Mouse (Mus musculus) limb, embryonic 11.5 days (tissue): ENCODE measurements at regions not wholly inside any gene's neighbourhood (a gene's known extent, or its start where the extent isn't known, plus 50 kb on each side); places are given as distances from the start of the nearest gene placed in this dataset.

ENCODE experiments used
- ATAC-seq: fragments of 200-750 bp; cut with Nextera tagmentation; 2 replicates; pipeline ENCODE4 v1.8.0; 2017; ENCODE audit warnings: low read depth; ENCODE audit not compliant: insufficient number of reproducible peaks, low FRiP score, low TSS enrichment
- DNase-seq: peaks from one replicate; pipeline ENCODE4 v3.0.0-alpha.2; 2015; ENCODE audit warnings: low spot score
- H3K27ac ChIP-seq: fragments of 300-500 bp; sonication (generic); replicated peaks from 2 replicates; pipeline ENCODE4 v1.5.1; 2014; ENCODE audit warnings: low read depth, mild to moderate bottlenecking, low read length
- H3K27me3 ChIP-seq: fragments of 300-500 bp; sonication (generic); 2 replicates; pipeline ENCODE4 v1.6.1; 2014; ENCODE audit warnings: mild to moderate bottlenecking, low read length, mixed read lengths; ENCODE audit not compliant: control insufficient read depth, insufficient read depth
- H3K36me3 ChIP-seq: fragments of 300-500 bp; sonication (generic); 2 replicates; pipeline ENCODE4 v1.6.1; 2014; ENCODE audit warnings: mild to moderate bottlenecking, low read length, moderate library complexity, mixed read lengths; ENCODE audit not compliant: control insufficient read depth, insufficient read depth
- H3K4me1 ChIP-seq: fragments of 300-500 bp; sonication (generic); 2 replicates; pipeline ENCODE4 v1.6.1; 2014; ENCODE audit warnings: low read length, mixed read lengths; ENCODE audit not compliant: control insufficient read depth, insufficient read depth
- H3K4me2 ChIP-seq: fragments of 300-500 bp; sonication (generic); 2 replicates; pipeline ENCODE4 v1.6.1; 2014; ENCODE audit warnings: low read depth, mild to moderate bottlenecking, moderate library complexity; ENCODE audit not compliant: severe bottlenecking
- H3K4me3 ChIP-seq: fragments of 300-500 bp; sonication (generic); 2 replicates; pipeline ENCODE4 v1.5.1; 2014; ENCODE audit warnings: low read depth, low read length
- H3K9ac ChIP-seq: fragments of 300-500 bp; sonication (generic); 2 replicates; pipeline ENCODE4 v1.6.1; 2014; ENCODE audit warnings: mild to moderate bottlenecking, low read length
- H3K9me3 ChIP-seq: fragments of 300-500 bp; sonication (generic); 2 replicates; pipeline ENCODE4 v1.6.1; 2016; ENCODE audit warnings: low read length; ENCODE audit not compliant: control insufficient read depth
- WGBS: fragments of 180-500 bp; shearing (Covaris S2); extraction: QIAGEN DNeasy Blood & Tissue Kit; methylation state at CpG from one replicate; pipeline ENCODE4 v1.1.7; 2014; 5-methylcytosine and 5-hydroxymethylcytosine counted together

- H3K4me2 ChIP-seq, result no peak overlapping the region
- no peak for ATAC-seq
- H3K9me3 ChIP-seq, result no peaks in the 10 kb centered on the region
- H3K4me3 ChIP-seq, result no peak overlapping the region
- no peak overlapping the region for H3K27ac ChIP-seq
- no peak for DNase-seq
- peaks cover 8% of the 10 kb centered on the region; the same call in 1 of the 2 replicates for H3K4me1 ChIP-seq
- no peaks in the 10 kb centered on the region for H3K27me3 ChIP-seq
- 51% methylated on average over 7 of the region's 7 CpGs for WGBS
- no peak overlapping the region for H3K9ac ChIP-seq
- no peaks in the 10 kb centered on the region for H3K36me3 ChIP-seq
These were observed 579.2 kb upstream of the Nrp1 start for GRCm38 (mm10) chr8:127779021-127779689.

GRCm38 (mm10) chr8:127780596-127780995 lies 577.8 kb upstream of the Nrp1 start:
- ATAC-seq (no peak), DNase-seq (no peak)
- no peak overlapping the region for H3K27ac ChIP-seq
- no peaks in the 10 kb centered on the region for H3K9me3 ChIP-seq
- no peak overlapping the region for H3K9ac ChIP-seq
- WGBS, result 83% methylated on average over 3 of the region's 3 CpGs
- H3K4me3 ChIP-seq, result no peak overlapping the region
- no peaks in the 10 kb centered on the region for H3K36me3 ChIP-seq
- no peaks in the 10 kb centered on the region for H3K27me3 ChIP-seq
- H3K4me1 ChIP-seq, result peaks cover 8% of the 10 kb centered on the region; the same call in 1 of the 2 replicates
- no peak overlapping the region for H3K4me2 ChIP-seq

GRCm38 (mm10) chr8:127781011-127781410 lies 577.4 kb upstream of the Nrp1 start:
- no peaks in the 10 kb centered on the region for H3K36me3 ChIP-seq
- no peak for ATAC-seq
- no peak overlapping the region for H3K9ac ChIP-seq
- H3K27ac ChIP-seq, result no peak overlapping the region
- H3K4me2 ChIP-seq, result no peak overlapping the region
- H3K27me3 ChIP-seq, result no peaks in the 10 kb centered on the region
- no peak overlapping the region for H3K4me3 ChIP-seq
- WGBS, result 79% methylated on average over 1 of the region's 1 CpGs
- peaks cover 8% of the 10 kb centered on the region; the same call in 1 of the 2 replicates for H3K4me1 ChIP-seq
- H3K9me3 ChIP-seq, result no peaks in the 10 kb centered on the region
- DNase-seq, result no peak

GRCm38 (mm10) chr8:127792611-127793010 lies 565.8 kb upstream of the Nrp1 start:
- Histone ChIP-seq H3K4me2 (no peak overlapping the region), H3K27me3 (no peaks in the 10 kb centered on the region), H3K4me3 (no peak overlapping the region), H3K9me3 (no peaks in the 10 kb centered on the region), H3K9ac (no peak overlapping the region), H3K4me1 (no peaks in the 10 kb centered on the region), H3K27ac (no peak overlapping the region), H3K36me3 (no peaks in the 10 kb centered on the region)
- WGBS, result 91% methylated on average over 5 of the region's 5 CpGs
- ATAC-seq (no peak), DNase-seq (no peak)

GRCm38 (mm10) chr8:127799849-127800471 lies 558.4 kb upstream of the Nrp1 start:
- WGBS, result 76% methylated on average over 6 of the region's 6 CpGs
- Histone ChIP-seq H3K27ac (no peak overlapping the region), H3K9me3 (no peaks in the 10 kb centered on the region)

GRCm38 (mm10) chr8:127802136-127802535 lies 556.3 kb upstream of the Nrp1 start:
- DNase-seq, result no peak
- Histone ChIP-seq H3K4me1 (no peaks in the 10 kb centered on the region), H3K9ac (no peak overlapping the region), H3K27me3 (no peaks in the 10 kb centered on the region; the same call in 1 of the 2 replicates), H3K4me3 (no peak overlapping the region), H3K27ac (no peak overlapping the region), H3K36me3 (no peaks in the 10 kb centered on the region), H3K4me2 (no peak overlapping the region), H3K9me3 (no peaks in the 10 kb centered on the region)
- WGBS, result 75% methylated on average over 7 of the region's 7 CpGs
- ATAC-seq, result no peak

More at GRCm38 (mm10) chr8:127799849-127800471, 558.4 kb upstream of the Nrp1 start:
- no peaks in the 10 kb centered on the region for H3K27me3 ChIP-seq
- H3K36me3 ChIP-seq, result no peaks in the 10 kb centered on the region
- H3K4me3 ChIP-seq, result no peak overlapping the region
- H3K9ac ChIP-seq, result no peak overlapping the region
- ATAC-seq (no peak), DNase-seq (no peak)
- H3K4me2 ChIP-seq, result no peak overlapping the region
- H3K4me1 ChIP-seq, result no peaks in the 10 kb centered on the region

GRCm38 (mm10) chr8:127802661-127803333 lies 555.6 kb upstream of the Nrp1 start:
- H3K36me3 ChIP-seq, result no peaks in the 10 kb centered on the region
- H3K9me3 ChIP-seq, result no peaks in the 10 kb centered on the region
- no peaks in the 10 kb centered on the region for H3K4me1 ChIP-seq
- no peak overlapping the region for H3K9ac ChIP-seq
- no peak overlapping the region for H3K4me2 ChIP-seq
- H3K27me3 ChIP-seq, result no peaks in the 10 kb centered on the region; the same call in 1 of the 2 replicates
- DNase-seq (no peak), ATAC-seq (no peak)
- H3K27ac ChIP-seq, result 0 out of 2 replicates have a peak overlapping the region, but pooled peaks have one; percentile 23
- WGBS, result 35% methylated on average over 5 of the region's 5 CpGs
- H3K4me3 ChIP-seq, result no peak overlapping the region

- ATAC-seq, result 0 out of 2 replicates have a peak, but pooled peaks have one; percentile 44
- Histone ChIP-seq H3K36me3 (no peaks in the 10 kb centered on the region), H3K27me3 (no peaks in the 10 kb centered on the region; the same call in 1 of the 2 replicates), H3K9ac (no peak overlapping the region), H3K27ac (no peak overlapping the region), H3K9me3 (no peaks in the 10 kb centered on the region), H3K4me2 (no peak overlapping the region), H3K4me3 (no peak overlapping the region), H3K4me1 (peaks cover 3% of the 10 kb centered on the region; the same call in 1 of the 2 replicates)
- 46% methylated on average over 7 of the region's 7 CpGs for WGBS
- DNase-seq, result peak; percentile 62
These were observed 548.9 kb upstream of the Nrp1 start for GRCm38 (mm10) chr8:127809203-127810155.
